Mouse (Mus musculus) midbrain, postnatal 0 days (tissue): ENCODE measurements around the gene Cdc42ep2. TPM values are rescaled to one million over a fixed set of nuclear protein-coding genes. Genes with fewer than 3 reads are reported as not detected.

Experiments used
- ATAC-seq: fragments of 200-750 bp; cut with Nextera tagmentation; 2 replicates; pipeline ENCODE4 v1.8.0; 2017; ENCODE audit warnings: moderate number of reproducible peaks, mild to moderate bottlenecking, moderate TSS enrichment, moderate library complexity; ENCODE audit not compliant: low FRiP score
- DNase-seq: peaks from one replicate; pipeline ENCODE4 v3.0.0-alpha.2; 2015; ENCODE audit warnings: low spot score
- H3K27ac ChIP-seq: fragments of 300-500 bp; sonication (generic); 2 replicates; pipeline ENCODE4 v1.5.1; 2014; ENCODE audit warnings: low read depth, mild to moderate bottlenecking, low read length, mixed read lengths
- H3K27me3 ChIP-seq: fragments of 300-500 bp; sonication (generic); 2 replicates; pipeline ENCODE4 v1.6.1; 2014; ENCODE audit warnings: low read length, control low read depth, mixed read lengths; ENCODE audit not compliant: insufficient read depth
- H3K36me3 ChIP-seq: fragments of 300-500 bp; sonication (generic); 2 replicates; pipeline ENCODE4 v1.6.1; 2014; ENCODE audit warnings: low read length, control low read depth, mixed read lengths; ENCODE audit not compliant: insufficient read depth
- H3K4me1 ChIP-seq: fragments of 300-500 bp; sonication (generic); 2 replicates; pipeline ENCODE4 v1.6.1; 2014; ENCODE audit warnings: mild to moderate bottlenecking, control low read depth, antibody characterized with exemption, low read length, mixed read lengths; ENCODE audit not compliant: insufficient read depth
- H3K4me2 ChIP-seq: fragments of 300-500 bp; sonication (generic); 2 replicates; pipeline ENCODE4 v1.6.1; 2014; ENCODE audit warnings: low read depth, mild to moderate bottlenecking, low read length, mixed read lengths; ENCODE audit not compliant: poor library complexity, severe bottlenecking
- H3K4me3 ChIP-seq: fragments of 300-500 bp; sonication (generic); 2 replicates; pipeline ENCODE4 v1.5.1; 2014; ENCODE audit warnings: low read depth, mild to moderate bottlenecking, low read length, moderate library complexity
- H3K9ac ChIP-seq: fragments of 300-500 bp; sonication (generic); replicated peaks from 2 replicates; pipeline ENCODE4 v1.6.1; 2014; ENCODE audit warnings: mild to moderate bottlenecking, low read length, moderate library complexity, mixed read lengths; ENCODE audit not compliant: poor library complexity, severe bottlenecking
- H3K9me3 ChIP-seq: fragments of 300-500 bp; sonication (generic); 2 replicates; pipeline ENCODE4 v1.6.1; 2016; ENCODE audit warnings: low read length, control low read depth
- CTCF ChIP-seq: IDR thresholded peaks from 2 replicates; pipeline ENCODE4 v1.5.1; 2016; ENCODE audit warnings: antibody characterized with exemption, mild to moderate bottlenecking
- WGBS: fragments of 180-500 bp; shearing (Covaris S2); extraction: QIAGEN DNeasy Blood & Tissue Kit; methylation state at CpG from one replicate; pipeline ENCODE4 v1.1.7; 2014; 5-methylcytosine and 5-hydroxymethylcytosine counted together
- polyA plus RNA-seq: library from polyadenylated mRNA; unstranded; fragments of >200 nt; fragmentation: Nextera tagmentation; extraction: Ambion mirVana; gene quantifications from 2 replicates; pipeline ENCODE4 v1.2.1, GENCODE M21; 2015
- total RNA-seq: library from RNA; depleted of rRNA; stranded (reverse); fragments of >200 nt; gene quantifications from 2 replicates; pipeline ENCODE4 v1.2.3, GENCODE M21; 2014

Cdc42ep2 gene
- total and polyA plus RNA-seq, 2 experiments from 2014 or later = 19.2 to 28.4 TPM

- TF ChIP-seq CTCF = no peak
- no peak overlapping the region for H3K4me2 ChIP-seq
- no peaks in the 10 kb centered on the region for H3K27me3 ChIP-seq
- no peak overlapping the region for H3K4me3 ChIP-seq
- 94% methylated on average over 10 of the region's 10 CpGs for WGBS
- H3K9me3 ChIP-seq = no peaks in the 10 kb centered on the region
- DNase-seq (no peak), ATAC-seq (no peak)
- peaks cover 28% of the 10 kb centered on the region for H3K36me3 ChIP-seq
- no peak overlapping the region for H3K27ac ChIP-seq
- H3K9ac ChIP-seq = no peak overlapping the region
- H3K4me1 ChIP-seq = no peaks in the 10 kb centered on the region
These were observed 30.3 kb upstream of the Cdc42ep2 start for GRCm38 (mm10) chr19:5954936-5955335.

DNA sequence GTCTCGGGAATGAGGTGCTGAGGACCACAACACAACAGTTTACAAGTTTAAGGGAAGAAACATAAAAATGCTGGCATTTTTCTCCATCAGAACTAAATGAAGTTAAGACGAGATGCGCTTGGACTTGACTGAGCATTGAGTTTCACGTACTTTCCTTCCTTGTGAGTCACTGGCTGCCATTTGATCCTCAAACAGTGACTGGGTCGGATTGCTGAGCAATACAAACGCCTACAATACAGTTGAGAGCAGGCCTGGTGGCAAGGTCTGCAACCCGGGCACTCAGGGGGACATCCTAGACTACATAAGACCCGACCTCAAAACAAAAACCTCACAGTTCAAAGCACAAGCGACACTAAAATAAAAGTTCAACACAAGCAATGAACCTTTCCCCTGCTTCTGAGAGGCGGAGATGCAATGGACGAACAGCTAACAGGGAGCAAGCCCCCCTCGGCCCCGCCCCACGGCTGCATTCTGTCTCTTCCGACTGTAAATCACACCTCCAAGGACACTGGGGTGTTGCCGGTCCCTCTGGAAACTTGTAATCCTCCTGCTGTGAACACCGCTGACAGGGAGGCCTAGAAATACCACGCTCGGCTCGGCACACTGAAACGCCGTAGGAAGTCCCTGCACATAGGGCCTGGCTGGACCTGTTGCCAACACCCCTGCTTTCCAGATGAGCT, 29.6 kb upstream of the Cdc42ep2 start:
- Histone ChIP-seq H3K9ac (no peak overlapping the region), H3K27me3 (no peaks in the 10 kb centered on the region), H3K9me3 (no peaks in the 10 kb centered on the region), H3K27ac (no peak overlapping the region), H3K4me1 (no peaks in the 10 kb centered on the region), H3K4me2 (no peak overlapping the region), H3K4me3 (no peak overlapping the region), H3K36me3 (peaks cover 30% of the 10 kb centered on the region)
- 92% methylated on average over 22 of the region's 22 CpGs for WGBS
- no peak for ATAC-seq
- no peak for TF ChIP-seq CTCF
- DNase-seq = no peak

DNA sequence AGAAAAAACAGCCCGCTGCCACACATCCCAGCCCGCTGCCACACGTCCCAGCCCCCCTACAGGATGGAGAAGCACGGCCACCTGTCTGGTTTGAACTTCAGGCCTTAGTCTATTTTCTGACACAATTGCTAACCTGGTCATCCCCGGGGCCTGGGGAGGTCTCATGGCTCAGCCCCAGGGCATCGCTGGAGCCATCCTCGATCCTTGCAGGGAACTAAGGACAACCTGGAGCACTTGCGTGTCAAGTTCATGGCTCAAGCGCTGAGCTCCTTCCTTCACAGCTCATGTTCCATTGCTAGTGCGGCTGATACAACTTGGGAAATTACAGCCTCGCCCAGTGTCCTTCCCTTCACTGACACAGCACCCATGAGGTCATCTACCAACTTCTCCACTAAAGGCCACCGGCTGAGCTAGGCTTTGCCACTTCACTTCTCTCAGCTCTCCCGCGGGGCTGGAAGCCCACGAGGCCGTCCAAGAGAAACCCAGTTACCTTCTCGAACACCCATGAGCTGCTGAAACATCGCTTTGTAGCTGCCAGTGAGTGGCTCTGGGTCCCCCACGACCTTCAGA, 28.7 kb upstream of the Cdc42ep2 start:
- H3K36me3 ChIP-seq = peaks cover 29% of the 10 kb centered on the region
- H3K27me3 ChIP-seq = no peaks in the 10 kb centered on the region
- no peak for DNase-seq
- no peak for TF ChIP-seq CTCF
- no peaks in the 10 kb centered on the region for H3K4me1 ChIP-seq
- H3K4me3 ChIP-seq = no peak overlapping the region
- no peak for ATAC-seq
- WGBS = 92% methylated on average over 19 of the region's 19 CpGs
- H3K9ac ChIP-seq = no peak overlapping the region
- H3K27ac ChIP-seq = no peak overlapping the region
- H3K9me3 ChIP-seq = no peaks in the 10 kb centered on the region
- H3K4me2 ChIP-seq = no peak overlapping the region

DNA sequence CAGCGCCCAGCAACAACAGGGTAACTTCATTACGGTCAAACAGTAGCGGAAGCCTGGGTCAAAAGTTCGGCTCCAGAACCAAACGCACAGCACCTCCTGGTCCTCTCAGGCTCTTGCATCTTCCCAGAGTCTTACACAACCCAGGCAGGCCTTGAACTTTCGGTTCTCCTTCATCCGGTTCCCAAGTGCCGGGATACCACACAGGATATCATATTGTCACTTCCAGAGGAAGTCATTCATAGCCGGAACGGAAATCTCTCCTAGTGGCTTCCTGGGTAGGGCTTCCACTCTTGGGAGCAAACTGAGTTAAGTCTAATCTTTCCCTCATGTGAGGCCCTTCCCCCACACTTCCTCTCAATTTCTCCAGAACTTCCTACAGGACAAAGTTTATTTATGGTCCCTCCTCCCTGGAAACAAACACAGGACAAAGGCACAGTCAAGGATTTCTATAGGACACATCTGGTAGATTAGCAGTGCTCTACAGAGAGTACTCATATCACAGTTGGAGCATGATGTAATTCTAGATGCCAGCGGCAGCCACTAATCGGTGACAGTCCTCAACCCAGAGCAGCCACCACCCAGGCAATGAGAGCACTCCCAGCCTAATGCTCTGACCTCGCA, 27.6 kb upstream of the Cdc42ep2 start:
- Histone ChIP-seq H3K9ac (no peak overlapping the region), H3K36me3 (peaks cover 27% of the 10 kb centered on the region), H3K4me3 (no peak overlapping the region), H3K27me3 (no peaks in the 10 kb centered on the region), H3K27ac (no peak overlapping the region), H3K4me2 (no peak overlapping the region), H3K4me1 (no peaks in the 10 kb centered on the region), H3K9me3 (no peaks in the 10 kb centered on the region)
- DNase-seq (no peak), ATAC-seq (no peak)
- WGBS = 91% methylated on average over 13 of the region's 13 CpGs
- TF ChIP-seq CTCF = no peak

DNA sequence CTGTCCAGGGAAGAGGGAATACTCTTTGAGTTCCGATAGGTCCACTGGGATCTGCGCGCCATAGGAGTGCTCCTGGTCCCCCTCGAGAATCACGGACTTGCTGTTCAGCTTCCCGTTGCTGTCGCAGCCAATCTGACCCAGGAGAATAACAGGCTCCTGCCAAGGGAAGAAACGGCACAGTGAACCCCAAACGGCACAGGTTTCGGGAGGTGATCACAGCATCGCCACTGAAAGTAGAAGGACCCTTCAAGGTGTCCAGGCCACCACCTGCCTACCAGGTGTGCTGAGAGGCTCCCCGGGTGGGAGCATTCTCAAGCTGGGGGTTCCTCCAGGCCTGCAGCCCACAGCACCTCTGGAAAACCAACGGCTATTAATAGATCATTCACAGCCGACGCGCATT, 27.0 kb upstream of the Cdc42ep2 start:
- Histone ChIP-seq H3K9ac (no peak overlapping the region), H3K4me3 (no peak overlapping the region), H3K4me1 (no peaks in the 10 kb centered on the region), H3K36me3 (peaks cover 27% of the 10 kb centered on the region), H3K4me2 (no peak overlapping the region), H3K27ac (no peak overlapping the region), H3K27me3 (no peaks in the 10 kb centered on the region), H3K9me3 (no peaks in the 10 kb centered on the region)
- DNase-seq (no peak), ATAC-seq (no peak)
- WGBS = 91% methylated on average over 16 of the region's 16 CpGs
- no peak for TF ChIP-seq CTCF

GRCm38 (mm10) chr19:5950218-5950617, 25.6 kb upstream of the Cdc42ep2 start:
- H3K27ac ChIP-seq = no peak overlapping the region
- no peak overlapping the region for H3K4me3 ChIP-seq
- ATAC-seq = no peak
- TF ChIP-seq CTCF = no peak
- peaks cover 27% of the 10 kb centered on the region for H3K36me3 ChIP-seq
- no peak overlapping the region for H3K9ac ChIP-seq
- H3K27me3 ChIP-seq = no peaks in the 10 kb centered on the region
- no peaks in the 10 kb centered on the region for H3K4me1 ChIP-seq
- WGBS = 96% methylated on average over 11 of the region's 11 CpGs
- no peak overlapping the region for H3K4me2 ChIP-seq
- no peak for DNase-seq
- H3K9me3 ChIP-seq = no peaks in the 10 kb centered on the region
